Mouse (Mus musculus) liver, embryonic 12.5 days (tissue): ENCODE data around the gene Arfip2. TPM values are rescaled to one million over a fixed set of nuclear protein-coding genes. Genes with fewer than 3 reads are reported as not detected.

Experiments
- ATAC-seq: fragments of 200-750 bp; cut with Nextera tagmentation; 2 replicates; pipeline ENCODE4 v1.8.0; 2017; ENCODE audit warnings: moderate number of reproducible peaks, mild to moderate bottlenecking, moderate library complexity
- H3K27ac ChIP-seq: fragments of 300-500 bp; sonication (generic); 2 replicates; pipeline ENCODE4 v1.5.1; 2016; ENCODE audit warnings: mild to moderate bottlenecking
- H3K27me3 ChIP-seq: fragments of 300-500 bp; sonication (generic); replicated peaks from 2 replicates; pipeline ENCODE4 v1.6.1; 2016; ENCODE audit warnings: mild to moderate bottlenecking, moderate library complexity
- H3K36me3 ChIP-seq: fragments of 300-500 bp; sonication (generic); 2 replicates; pipeline ENCODE4 v1.6.1; 2016; ENCODE audit warnings: mild to moderate bottlenecking, moderate library complexity
- H3K4me1 ChIP-seq: fragments of 300-500 bp; sonication (generic); 2 replicates; pipeline ENCODE4 v1.6.1; 2016
- H3K4me2 ChIP-seq: fragments of 300-500 bp; sonication (generic); 2 replicates; pipeline ENCODE4 v1.6.1; 2016; ENCODE audit warnings: mild to moderate bottlenecking, moderate library complexity
- H3K4me3 ChIP-seq: fragments of 300-500 bp; sonication (generic); 2 replicates; pipeline ENCODE4 v1.5.1; 2016; ENCODE audit warnings: mild to moderate bottlenecking, moderate library complexity
- H3K9ac ChIP-seq: fragments of 300-500 bp; sonication (generic); 2 replicates; pipeline ENCODE4 v1.6.1; 2016; ENCODE audit warnings: mild to moderate bottlenecking, moderate library complexity
- H3K9me3 ChIP-seq: fragments of 300-500 bp; sonication (generic); replicated peaks from 2 replicates; pipeline ENCODE4 v1.6.1; 2016; ENCODE audit warnings: mild to moderate bottlenecking, moderate library complexity
- WGBS: fragments of 180-500 bp; shearing (Covaris S2); methylation state at CpG from one replicate; pipeline ENCODE4 v1.1.7; 2016; ENCODE audit not compliant: insufficient replicate concordance; 5-methylcytosine and 5-hydroxymethylcytosine counted together
- polyA plus RNA-seq: library from polyadenylated mRNA; unstranded; fragments of >200 nt; fragmentation: Nextera tagmentation; extraction: Ambion mirVana; gene quantifications from 2 replicates; pipeline ENCODE4 v1.2.1, GENCODE M21; 2016

Gene Arfip2
- polyA plus RNA-seq, 1 experiment from 2014 or later: 26.8 TPM

DNA sequence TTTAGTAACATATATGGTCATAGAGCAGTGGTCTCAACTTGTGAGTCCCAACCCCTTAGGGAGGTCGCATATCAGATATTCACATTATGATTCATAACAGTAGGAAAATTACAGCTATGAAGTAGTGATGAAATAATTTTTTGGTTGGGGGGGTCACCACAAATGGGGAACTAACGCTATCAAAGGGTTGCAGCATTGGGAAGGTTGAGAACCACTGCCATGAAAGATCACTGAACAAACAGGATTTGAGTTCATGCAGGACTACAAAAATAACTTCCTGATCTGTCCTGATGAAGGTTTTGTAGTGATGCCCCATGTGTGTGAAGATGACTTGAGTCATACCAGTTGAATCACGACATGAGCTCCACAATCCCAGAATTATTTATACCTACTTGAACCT is 31.7 kb downstream of the Arfip2 start:
- 47% methylated on average over 3 of the region's 3 CpGs for WGBS
- H3K9me3 ChIP-seq: no peaks in the 10 kb centered on the region
- H3K4me1 ChIP-seq: no peaks in the 10 kb centered on the region
- H3K36me3 ChIP-seq: peaks cover 27% of the 10 kb centered on the region
- H3K27me3 ChIP-seq: no peaks in the 10 kb centered on the region
- H3K4me2 ChIP-seq: no peak overlapping the region
- no peak overlapping the region for H3K4me3 ChIP-seq
- ATAC-seq: no peak
- no peak overlapping the region for H3K9ac ChIP-seq
- H3K27ac ChIP-seq: no peak overlapping the region

DNA sequence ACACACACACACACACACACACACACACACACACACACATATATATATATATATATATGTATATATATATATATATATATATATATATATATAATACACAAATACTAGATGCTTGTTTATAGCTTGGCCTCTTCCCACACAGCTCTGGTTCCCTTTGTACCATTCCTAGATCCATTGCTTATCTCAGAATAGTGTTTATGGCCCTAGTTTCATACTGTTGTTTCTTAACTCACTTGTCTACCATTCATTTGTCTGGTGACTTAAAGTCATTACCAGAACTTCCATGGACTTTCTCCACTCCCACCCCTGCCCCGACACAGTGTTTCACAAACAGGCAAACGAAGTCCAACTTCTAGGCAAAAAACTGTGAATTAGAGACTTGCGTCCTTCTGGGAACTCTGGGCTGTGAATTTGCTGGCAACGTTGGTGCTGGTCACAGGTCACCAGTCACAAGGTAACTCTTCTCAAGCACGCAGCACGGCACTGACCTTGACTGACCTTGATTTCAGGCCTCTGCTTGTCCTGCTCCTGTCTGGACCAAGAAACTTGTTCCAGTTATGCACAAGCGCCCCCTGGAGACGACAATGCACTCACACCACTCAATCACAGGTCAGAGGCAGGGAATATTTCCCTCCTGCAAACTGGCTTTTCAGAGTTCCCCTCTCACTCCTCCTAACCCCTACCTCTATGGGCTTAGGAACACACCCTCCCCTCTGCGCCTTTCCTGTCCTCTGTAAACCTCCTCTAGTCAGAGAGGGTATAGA is 37.2 kb downstream of the Arfip2 start:
- Histone ChIP-seq H3K36me3 (no peaks in the 10 kb centered on the region), H3K27me3 (no peaks in the 10 kb centered on the region), H3K27ac (no peak overlapping the region), H3K4me2 (no peak overlapping the region), H3K4me1 (no peaks in the 10 kb centered on the region), H3K4me3 (no peak overlapping the region), H3K9me3 (no peaks in the 10 kb centered on the region), H3K9ac (no peak overlapping the region)
- ATAC-seq: peak; percentile 52
- 38% methylated on average over 9 of the region's 9 CpGs for WGBS

DNA sequence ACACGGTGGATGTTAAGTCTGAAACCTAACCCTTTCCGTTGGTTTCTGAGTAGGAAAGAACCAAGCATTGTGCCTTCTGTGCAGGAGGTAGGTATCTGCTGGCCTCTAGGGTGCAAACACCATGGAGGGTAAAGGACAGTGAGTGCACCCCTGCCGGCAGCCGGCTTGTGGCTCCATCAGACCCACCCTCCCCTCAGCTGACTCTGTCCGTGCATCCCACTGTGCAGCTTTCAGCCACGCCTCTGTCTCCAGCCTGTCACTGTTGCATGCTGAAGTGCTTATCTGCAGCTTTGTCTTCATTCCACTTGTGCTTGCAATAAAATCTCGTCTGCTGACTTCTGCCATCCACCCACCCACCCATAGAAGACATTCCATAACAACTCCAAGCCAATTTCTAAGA is 50.1 kb downstream of the Arfip2 start:
- no peak overlapping the region for H3K27ac ChIP-seq
- no peak overlapping the region for H3K9ac ChIP-seq
- no peak overlapping the region for H3K4me3 ChIP-seq
- WGBS: 34% methylated on average over 7 of the region's 7 CpGs
- H3K4me2 ChIP-seq: no peak overlapping the region
- no peak for ATAC-seq
- no peaks in the 10 kb centered on the region for H3K9me3 ChIP-seq
- no peaks in the 10 kb centered on the region for H3K4me1 ChIP-seq
- H3K36me3 ChIP-seq: peaks cover 9% of the 10 kb centered on the region; the same call in 1 of the 2 replicates
- no peaks in the 10 kb centered on the region for H3K27me3 ChIP-seq

DNA sequence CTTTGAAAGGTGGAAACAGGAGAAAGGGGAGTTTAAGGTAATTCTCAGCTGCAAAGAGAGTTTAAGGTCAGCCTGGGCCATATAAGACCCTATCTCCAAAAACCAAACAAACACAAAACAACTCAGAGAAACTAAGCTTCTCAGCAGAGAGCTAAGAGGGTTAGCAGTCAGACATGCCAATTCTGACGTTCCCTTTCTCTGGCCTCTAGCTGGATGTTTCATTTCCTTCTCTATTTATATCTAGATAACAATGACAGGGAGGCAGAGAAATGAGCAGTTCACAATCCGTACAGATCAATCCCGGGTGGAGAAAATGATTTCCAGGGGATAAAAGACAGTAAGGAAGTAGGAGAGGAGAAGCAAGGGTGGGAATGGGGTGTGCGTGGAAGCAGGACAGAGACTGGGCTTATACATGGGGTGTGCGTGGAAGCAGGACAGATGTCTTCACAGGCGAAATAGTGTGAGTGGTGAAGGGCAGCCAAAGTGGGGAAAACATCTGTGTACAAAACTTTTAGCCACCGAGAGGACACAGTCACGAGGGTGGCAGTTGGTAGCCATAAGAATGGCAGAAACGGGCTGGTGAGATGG is 51.8 kb downstream of the Arfip2 start:
- no peak overlapping the region for H3K27ac ChIP-seq
- no peak for ATAC-seq
- H3K36me3 ChIP-seq: peaks cover 9% of the 10 kb centered on the region; the same call in 1 of the 2 replicates
- no peak overlapping the region for H3K4me2 ChIP-seq
- H3K9ac ChIP-seq: no peak overlapping the region
- H3K4me1 ChIP-seq: no peaks in the 10 kb centered on the region
- no peaks in the 10 kb centered on the region for H3K27me3 ChIP-seq
- H3K9me3 ChIP-seq: no peaks in the 10 kb centered on the region
- no peak overlapping the region for H3K4me3 ChIP-seq
- WGBS: 44% methylated on average over 9 of the region's 9 CpGs

Other genes starting within 250 kb of the Arfip2 start
- 15.9 and 16.9 TPM in 2 replicates for gene Fam160a2, start 240.4 kb downstream of the Arfip2 start, polyA plus RNA-seq
- gene Cnga4, start 235.8 kb downstream of the Arfip2 start, polyA plus RNA-seq: not detected in 2 replicates
- not detected in 2 replicates for gene Cckbr, start 214.7 kb downstream of the Arfip2 start, polyA plus RNA-seq
- 8.3 and 8.9 TPM in 2 replicates for gene Cavin3, start 158.1 kb downstream of the Arfip2 start, polyA plus RNA-seq
- gene Smpd1, start 86.1 kb downstream of the Arfip2 start, polyA plus RNA-seq: 27.6 and 28.7 TPM in 2 replicates
- 6.3 and 6.7 TPM in 2 replicates for gene Apbb1, start 58.8 kb downstream of the Arfip2 start, polyA plus RNA-seq
- 81.9 and 84.3 TPM in 2 replicates for gene Hpx, start 40.3 kb downstream of the Arfip2 start, polyA plus RNA-seq
- gene Trim3, start 6.8 kb downstream of the Arfip2 start, polyA plus RNA-seq: 7.7 and 8.0 TPM in 2 replicates
- gene Timm10b, start 360 bp downstream of the Arfip2 start, polyA plus RNA-seq: 159 and 163 TPM in 2 replicates
- 10.2 and 13.2 TPM in 2 replicates for gene Gm45799, start 136 bp upstream of the Arfip2 start, polyA plus RNA-seq
- gene Dnhd1, start 10.4 kb upstream of the Arfip2 start, polyA plus RNA-seq: 0.24 and 0.47 TPM in 2 replicates
- gene Ilk, start 96.2 kb upstream of the Arfip2 start, polyA plus RNA-seq: 149 and 159 TPM in 2 replicates
- 28.8 and 29.1 TPM in 2 replicates for gene Rrp8, start 97.0 kb upstream of the Arfip2 start, polyA plus RNA-seq
- 232 and 233 TPM in 2 replicates for gene Taf10, start 103.9 kb upstream of the Arfip2 start, polyA plus RNA-seq
- 62.3 and 64.7 TPM in 2 replicates for gene Tpp1, start 111.8 kb upstream of the Arfip2 start, polyA plus RNA-seq
- gene Dchs1, start 147.2 kb upstream of the Arfip2 start, polyA plus RNA-seq: 1.9 and 2.0 TPM in 2 replicates
- gene Mrpl17, start 170.7 kb upstream of the Arfip2 start, polyA plus RNA-seq: 330 and 351 TPM in 2 replicates